Mouse (Mus musculus) embryonic facial prominence, embryonic 10.5 days (tissue): ENCODE results near the gene Ankrd13d. TPM values are rescaled to one million over a fixed set of nuclear protein-coding genes. Genes with fewer than 3 reads are reported as not detected.

Experiments
- DNase-seq: peaks from one replicate; pipeline ENCODE4 v3.0.0-alpha.2; 2017; ENCODE audit warnings: low spot score
- H3K27ac ChIP-seq: fragments of 300-500 bp; sonication (generic); replicated peaks from 2 replicates; pipeline ENCODE4 v1.5.1; 2016; ENCODE audit warnings: mild to moderate bottlenecking
- H3K27me3 ChIP-seq: fragments of 300-500 bp; sonication (generic); replicated peaks from 2 replicates; pipeline ENCODE4 v1.6.1; 2016; ENCODE audit warnings: low read depth, mild to moderate bottlenecking; ENCODE audit not compliant: poor library complexity, severe bottlenecking
- H3K36me3 ChIP-seq: fragments of 300-500 bp; sonication (generic); replicated peaks from 2 replicates; pipeline ENCODE4 v1.6.1; 2016; ENCODE audit warnings: mild to moderate bottlenecking, moderate library complexity
- H3K4me1 ChIP-seq: fragments of 300-500 bp; sonication (generic); 2 replicates; pipeline ENCODE4 v1.6.1; 2016
- H3K4me3 ChIP-seq: fragments of 300-500 bp; sonication (generic); 2 replicates; pipeline ENCODE4 v1.5.1; 2016; ENCODE audit warnings: mild to moderate bottlenecking, moderate library complexity
- H3K9me3 ChIP-seq: fragments of 300-500 bp; sonication (generic); 2 replicates; pipeline ENCODE4 v1.6.1; 2016; ENCODE audit warnings: mild to moderate bottlenecking
- WGBS: fragments of 180-500 bp; shearing (Covaris S2); methylation state at CpG from one replicate; pipeline ENCODE4 v1.1.7; 2016; 5-methylcytosine and 5-hydroxymethylcytosine counted together
- polyA plus RNA-seq: library from polyadenylated mRNA; unstranded; fragments of >200 nt; fragmentation: Nextera tagmentation; extraction: Ambion mirVana; gene quantifications from 2 replicates; pipeline ENCODE4 v1.2.1, GENCODE M21; 2016

The Ankrd13d gene
- polyA plus RNA-seq, 1 experiment from 2014 or later, result 7.6 TPM

- Histone ChIP-seq H3K9me3 (no peaks in the 10 kb centered on the region), H3K27me3 (no peaks in the 10 kb centered on the region), H3K4me3 (no peak overlapping the region), H3K36me3 (peaks cover 38% of the 10 kb centered on the region), H3K4me1 (peaks cover 61% of the 10 kb centered on the region), H3K27ac (no peak overlapping the region)
- WGBS, result 90% methylated on average over 7 of the region's 7 CpGs
- no peak for DNase-seq
These were observed 16.2 kb upstream of the Ankrd13d start for GRCm38 (mm10) chr19:4299126-4299525.

GRCm38 (mm10) chr19:4298322-4299121, 15.6 kb upstream of the Ankrd13d start:
- Histone ChIP-seq H3K4me1 (peaks cover 55% of the 10 kb centered on the region), H3K36me3 (peaks cover 44% of the 10 kb centered on the region), H3K27ac (no peak overlapping the region), H3K4me3 (no peak overlapping the region), H3K9me3 (no peaks in the 10 kb centered on the region), H3K27me3 (no peaks in the 10 kb centered on the region)
- no peak for DNase-seq
- WGBS, result 90% methylated on average over 17 of the region's 17 CpGs

GRCm38 (mm10) chr19:4297851-4298250, 14.9 kb upstream of the Ankrd13d start:
- H3K36me3 ChIP-seq, result peaks cover 51% of the 10 kb centered on the region
- peaks cover 48% of the 10 kb centered on the region for H3K4me1 ChIP-seq
- no peaks in the 10 kb centered on the region for H3K9me3 ChIP-seq
- no peak overlapping the region for H3K4me3 ChIP-seq
- 91% methylated on average over 5 of the region's 5 CpGs for WGBS
- DNase-seq, result no peak
- H3K27me3 ChIP-seq, result no peaks in the 10 kb centered on the region
- no peak overlapping the region for H3K27ac ChIP-seq

GRCm38 (mm10) chr19:4296611-4297010, 13.7 kb upstream of the Ankrd13d start:
- peaks cover 64% of the 10 kb centered on the region for H3K36me3 ChIP-seq
- H3K9me3 ChIP-seq, result no peaks in the 10 kb centered on the region
- H3K27ac ChIP-seq, result no peak overlapping the region
- H3K4me3 ChIP-seq, result no peak overlapping the region
- peaks cover 35% of the 10 kb centered on the region for H3K4me1 ChIP-seq
- 89% methylated on average over 2 of the region's 2 CpGs for WGBS
- no peak for DNase-seq
- H3K27me3 ChIP-seq, result no peaks in the 10 kb centered on the region

- no peak for DNase-seq
- WGBS, result 93% methylated on average over 4 of the region's 4 CpGs
- Histone ChIP-seq H3K9me3 (no peaks in the 10 kb centered on the region), H3K36me3 (peaks cover 76% of the 10 kb centered on the region), H3K4me3 (no peak overlapping the region), H3K27ac (no peak overlapping the region), H3K27me3 (no peaks in the 10 kb centered on the region), H3K4me1 (peaks cover 23% of the 10 kb centered on the region)
These were observed 12.5 kb upstream of the Ankrd13d start for GRCm38 (mm10) chr19:4295391-4295790.

GRCm38 (mm10) chr19:4294381-4295097, 11.6 kb upstream of the Ankrd13d start:
- no peaks in the 10 kb centered on the region for H3K27me3 ChIP-seq
- no peak for DNase-seq
- peaks cover 18% of the 10 kb centered on the region for H3K4me1 ChIP-seq
- WGBS, result 72% methylated on average over 14 of the region's 14 CpGs
- H3K9me3 ChIP-seq, result no peaks in the 10 kb centered on the region
- H3K36me3 ChIP-seq, result peaks cover 84% of the 10 kb centered on the region
- no peak overlapping the region for H3K4me3 ChIP-seq
- H3K27ac ChIP-seq, result peak overlapping the region; percentile 20; the same call in 1 of the 2 replicates

GRCm38 (mm10) chr19:4291161-4291560, 8.2 kb upstream of the Ankrd13d start:
- Histone ChIP-seq H3K4me3 (no peak overlapping the region), H3K36me3 (peaks cover 100% of the 10 kb centered on the region), H3K4me1 (peaks cover 7% of the 10 kb centered on the region), H3K27ac (no peak overlapping the region), H3K27me3 (no peaks in the 10 kb centered on the region), H3K9me3 (no peaks in the 10 kb centered on the region)
- 90% methylated on average over 11 of the region's 11 CpGs for WGBS
- no peak for DNase-seq

- H3K4me1 ChIP-seq, result peaks cover 7% of the 10 kb centered on the region
- 76% methylated on average over 15 of the region's 15 CpGs for WGBS
- no peak overlapping the region for H3K27ac ChIP-seq
- DNase-seq, result no peak
- H3K36me3 ChIP-seq, result peaks cover 100% of the 10 kb centered on the region
- H3K27me3 ChIP-seq, result no peaks in the 10 kb centered on the region
- no peak overlapping the region for H3K4me3 ChIP-seq
- H3K9me3 ChIP-seq, result no peaks in the 10 kb centered on the region
These were observed 7.8 kb upstream of the Ankrd13d start for GRCm38 (mm10) chr19:4290749-4291148.

GRCm38 (mm10) chr19:4283653-4284052, 716 bp upstream of the Ankrd13d start:
- peak overlapping the region; percentile 81; the same call in 1 of the 2 replicates for H3K27ac ChIP-seq
- H3K27me3 ChIP-seq, result peaks cover 18% of the 10 kb centered on the region
- DNase-seq, result no peak
- peak overlapping the region; percentile 80 for H3K4me3 ChIP-seq
- peaks cover 7% of the 10 kb centered on the region; the same call in 1 of the 2 replicates for H3K9me3 ChIP-seq
- H3K4me1 ChIP-seq, result peaks cover 20% of the 10 kb centered on the region
- H3K36me3 ChIP-seq, result peaks cover 45% of the 10 kb centered on the region
- WGBS, result 51% methylated on average over 7 of the region's 7 CpGs

- Histone ChIP-seq H3K4me3 (no peak overlapping the region), H3K9me3 (peaks cover 7% of the 10 kb centered on the region; the same call in 1 of the 2 replicates), H3K36me3 (peaks cover 13% of the 10 kb centered on the region), H3K4me1 (peaks cover 20% of the 10 kb centered on the region), H3K27me3 (peaks cover 18% of the 10 kb centered on the region), H3K27ac (no peak overlapping the region)
- 97% methylated on average over 9 of the region's 9 CpGs for WGBS
- no peak for DNase-seq
These were observed 2.5 kb downstream of the Ankrd13d start for GRCm38 (mm10) chr19:4280425-4280824.

- Histone ChIP-seq H3K4me1 (peaks cover 20% of the 10 kb centered on the region), H3K4me3 (no peak overlapping the region), H3K27me3 (peaks cover 18% of the 10 kb centered on the region), H3K27ac (no peak overlapping the region), H3K9me3 (peaks cover 7% of the 10 kb centered on the region; the same call in 1 of the 2 replicates), H3K36me3 (peaks cover 6% of the 10 kb centered on the region)
- 89% methylated on average over 1 of the region's 1 CpGs for WGBS
- DNase-seq, result no peak
These were observed 3.5 kb downstream of the Ankrd13d start for GRCm38 (mm10) chr19:4279487-4279886.

GRCm38 (mm10) chr19:4270972-4271371, 12.0 kb downstream of the Ankrd13d start:
- WGBS, result 93% methylated on average over 11 of the region's 11 CpGs
- Histone ChIP-seq H3K4me3 (no peak overlapping the region), H3K4me1 (peaks cover 12% of the 10 kb centered on the region), H3K27ac (no peak overlapping the region), H3K36me3 (peaks cover 6% of the 10 kb centered on the region; the same call in 1 of the 2 replicates), H3K27me3 (peaks cover 52% of the 10 kb centered on the region), H3K9me3 (no peaks in the 10 kb centered on the region; the same call in 1 of the 2 replicates)
- no peak for DNase-seq
